Mouse (Mus musculus) G1E (cell line): ENCODE measurements around the gene Pcbp3. TPM values are rescaled to one million over a fixed set of nuclear protein-coding genes. Genes with fewer than 3 reads are reported as not detected.
"Not testable (repeated sequence)": the region's sequence is repeated elsewhere in the genome, so short reads cannot be mapped to it uniquely, and the experiment has no call there.

ENCODE experiments used
- ATAC-seq: 2 replicates; pipeline ENCODE4 v1.8.0; 2016; ENCODE audit warnings: mild to moderate bottlenecking; ENCODE audit not compliant: insufficient number of reproducible peaks, poor library complexity, low FRiP score, severe bottlenecking; ENCODE audit errors: extremely low read depth
- DNase-seq: peaks from one replicate; pipeline ENCODE4 v3.0.0; 2012; ENCODE audit warnings: low spot score
- H3K27me3 ChIP-seq: 2 replicates; pipeline ENCODE4 v1.6.1; 2012; ENCODE audit warnings: mild to moderate bottlenecking, low read length, inconsistent platforms; ENCODE audit not compliant: insufficient read depth
- H3K36me3 ChIP-seq: replicated peaks from 2 replicates; pipeline ENCODE3; 2012; ENCODE audit warnings: mild to moderate bottlenecking, inconsistent platforms
- H3K4me1 ChIP-seq: 2 replicates; pipeline ENCODE4 v1.6.1; 2012; ENCODE audit warnings: low read depth, low read length, inconsistent platforms, mixed read lengths; ENCODE audit not compliant: insufficient read depth
- H3K4me3 ChIP-seq: 2 replicates; pipeline ENCODE4 v1.5.1; 2012; ENCODE audit warnings: low read depth, mild to moderate bottlenecking, inconsistent platforms, low read length, moderate library complexity, mixed read lengths
- H3K9me3 ChIP-seq: replicated peaks from 2 replicates; pipeline ENCODE4 v1.6.1; 2012; ENCODE audit warnings: inconsistent platforms
- CTCF ChIP-seq: IDR thresholded peaks from 2 replicates; pipeline ENCODE4 v1.5.1; 2012; ENCODE audit warnings: low read depth, low read length, inconsistent platforms, mixed read lengths
- GATA1 ChIP-seq: IDR thresholded peaks from 2 replicates; pipeline ENCODE4 v1.6.1; 2012; ENCODE audit warnings: borderline replicate concordance, low read length, inconsistent platforms, mixed read lengths
- GATA2 ChIP-seq: IDR thresholded peaks from 2 replicates; pipeline ENCODE4 v1.6.1; 2012; ENCODE audit warnings: low read depth, low read length, inconsistent platforms, borderline replicate concordance
- POLR2AphosphoS5 ChIP-seq: IDR thresholded peaks from 2 replicates; pipeline ENCODE4 v1.6.1; 2012; ENCODE audit warnings: low read depth, low read length, inconsistent platforms; ENCODE audit not compliant: insufficient replicate concordance
- TAL1 ChIP-seq: conservative IDR thresholded peaks from 2 replicates; pipeline ENCODE4 v1.6.1; 2012; ENCODE audit warnings: low read depth, low read length, inconsistent platforms, mixed read lengths
- polyA plus RNA-seq: library from polyadenylated mRNA; stranded (reverse); fragments of >175 nt; gene quantifications from 2 replicates; pipeline ENCODE4 v1.2.3, GENCODE M21; 2012
- total RNA-seq, 2 experiments: library from RNA; stranded (forward) in 1 of 2; stranded (reverse) in 1 of 2; fragments of 200-1000 nt in 1 of 2; fragments of >200 nt in 1 of 2; fragmentation: Nextera tagmentation in 1 of 2; gene quantifications; 2 replicates each; pipeline ENCODE4 v1.2.3; 2014 to 2017

The Pcbp3 gene
- total and polyA plus RNA-seq, 3 experiments: not detected

DNA sequence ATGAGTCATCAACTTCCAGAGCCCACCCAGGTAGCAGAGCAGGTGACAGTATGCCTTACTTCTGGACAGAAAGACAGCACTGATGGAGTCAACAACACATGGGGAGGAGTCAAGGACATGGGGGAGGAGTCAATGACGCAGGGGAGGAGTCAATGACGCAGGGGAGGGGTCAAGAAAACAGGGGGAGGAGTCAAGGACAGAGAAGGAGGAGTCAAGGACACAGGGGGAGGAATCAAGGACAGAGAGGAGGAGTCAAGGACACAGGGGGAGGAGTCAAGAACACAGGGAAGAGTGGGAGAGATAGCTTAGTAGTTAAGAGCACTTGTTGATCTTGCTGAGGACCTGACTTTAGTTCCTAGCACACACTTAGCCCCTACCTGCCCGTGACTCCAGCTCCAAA lies 30.8 kb upstream of the Pcbp3 start:
- no peak for TF ChIP-seq POLR2AphosphoS5
- TF ChIP-seq GATA2: no peak
- TF ChIP-seq TAL1: no peak
- TF ChIP-seq CTCF: no peak
- no peak for TF ChIP-seq GATA1
- no peaks in the 10 kb centered on the region for H3K27me3 ChIP-seq
- ATAC-seq (no peak), DNase-seq (no peak)
- H3K36me3 ChIP-seq: no peaks in the 10 kb centered on the region
- no peaks in the 10 kb centered on the region for H3K4me1 ChIP-seq
- no peak overlapping the region for H3K4me3 ChIP-seq
- H3K9me3 ChIP-seq: no peaks in the 10 kb centered on the region

DNA sequence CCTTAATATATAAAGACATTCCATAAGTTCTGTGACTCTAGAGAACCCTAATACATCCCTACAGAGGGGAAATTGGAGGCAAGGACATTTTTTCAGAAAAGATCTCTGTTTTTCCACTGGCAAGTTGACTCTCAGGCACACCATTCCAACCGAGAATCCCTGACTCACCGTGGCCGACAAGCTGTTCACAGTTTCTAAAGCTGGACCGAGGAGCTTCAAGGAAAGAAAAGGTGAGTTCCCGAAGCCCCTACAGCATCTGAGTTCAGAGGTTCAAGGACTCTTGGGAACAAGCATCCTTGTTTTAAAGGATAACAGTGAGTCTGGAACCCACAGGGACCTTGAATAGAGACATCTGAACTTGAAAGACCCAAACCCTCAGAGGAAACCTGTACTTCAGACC lies 26.9 kb upstream of the Pcbp3 start:
- no peaks in the 10 kb centered on the region for H3K9me3 ChIP-seq
- H3K4me1 ChIP-seq: no peaks in the 10 kb centered on the region
- no peaks in the 10 kb centered on the region for H3K36me3 ChIP-seq
- H3K27me3 ChIP-seq: peaks cover 6% of the 10 kb centered on the region
- ATAC-seq (no peak), DNase-seq (no peak)
- TF ChIP-seq GATA2 (no peak), POLR2AphosphoS5 (no peak), CTCF (no peak), GATA1 (no peak), TAL1 (no peak)
- no peak overlapping the region for H3K4me3 ChIP-seq

DNA sequence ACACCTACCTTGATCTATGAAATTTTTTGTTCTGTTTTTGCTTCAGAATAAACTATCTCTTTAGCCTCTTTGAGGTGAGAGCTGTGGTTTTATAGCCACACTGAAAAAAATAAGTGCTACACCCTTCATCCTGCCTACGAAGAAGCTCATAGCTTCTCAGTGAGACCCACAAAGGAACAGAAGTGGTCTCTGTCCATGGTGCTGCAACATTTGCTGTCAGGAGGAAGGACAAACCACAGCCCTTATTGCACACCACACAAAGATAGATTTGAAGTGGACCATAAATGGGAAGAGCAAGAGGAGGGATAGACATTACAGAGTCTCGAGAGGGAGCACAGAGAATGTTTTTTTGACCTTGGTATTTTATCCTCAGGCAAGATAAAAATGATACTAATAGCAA lies 16.4 kb upstream of the Pcbp3 start:
- Histone ChIP-seq H3K36me3 (no peaks in the 10 kb centered on the region), H3K27me3 (no peaks in the 10 kb centered on the region), H3K4me1 (no peaks in the 10 kb centered on the region), H3K4me3 (no peak overlapping the region), H3K9me3 (peaks cover 5% of the 10 kb centered on the region; the same call in 1 of the 2 replicates)
- TF ChIP-seq GATA2 (no peak), CTCF (no peak), GATA1 (no peak), POLR2AphosphoS5 (no peak), TAL1 (no peak)
- DNase-seq (no peak), ATAC-seq (no peak)

DNA sequence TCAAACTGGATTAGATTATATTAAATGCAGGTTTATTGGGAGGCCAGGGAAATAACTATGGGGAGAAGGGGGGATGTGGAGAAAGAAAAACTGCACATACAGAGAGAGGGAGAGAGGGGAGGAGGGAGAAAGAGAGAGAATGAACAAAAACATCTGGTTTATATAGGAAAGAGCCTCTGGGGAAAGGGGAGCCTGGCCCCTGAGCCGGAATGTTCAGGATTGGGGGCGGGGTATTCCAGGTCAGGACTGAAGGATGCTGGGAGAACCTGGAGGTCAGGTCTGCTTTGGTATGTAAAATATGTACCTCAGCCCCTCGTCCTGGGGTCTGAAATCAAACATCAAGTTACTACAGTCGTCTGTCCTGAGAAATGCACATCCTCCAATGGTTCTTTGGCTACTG lies 15.0 kb upstream of the Pcbp3 start:
- TF ChIP-seq CTCF (no peak), GATA2 (no peak)
- Histone ChIP-seq H3K4me1 (no peaks in the 10 kb centered on the region), H3K9me3 (no peaks in the 10 kb centered on the region), H3K27me3 (no peaks in the 10 kb centered on the region), H3K4me3 (no peak overlapping the region), H3K36me3 (no peaks in the 10 kb centered on the region)
- ATAC-seq: no peak
- DNase-seq: no peak

DNA sequence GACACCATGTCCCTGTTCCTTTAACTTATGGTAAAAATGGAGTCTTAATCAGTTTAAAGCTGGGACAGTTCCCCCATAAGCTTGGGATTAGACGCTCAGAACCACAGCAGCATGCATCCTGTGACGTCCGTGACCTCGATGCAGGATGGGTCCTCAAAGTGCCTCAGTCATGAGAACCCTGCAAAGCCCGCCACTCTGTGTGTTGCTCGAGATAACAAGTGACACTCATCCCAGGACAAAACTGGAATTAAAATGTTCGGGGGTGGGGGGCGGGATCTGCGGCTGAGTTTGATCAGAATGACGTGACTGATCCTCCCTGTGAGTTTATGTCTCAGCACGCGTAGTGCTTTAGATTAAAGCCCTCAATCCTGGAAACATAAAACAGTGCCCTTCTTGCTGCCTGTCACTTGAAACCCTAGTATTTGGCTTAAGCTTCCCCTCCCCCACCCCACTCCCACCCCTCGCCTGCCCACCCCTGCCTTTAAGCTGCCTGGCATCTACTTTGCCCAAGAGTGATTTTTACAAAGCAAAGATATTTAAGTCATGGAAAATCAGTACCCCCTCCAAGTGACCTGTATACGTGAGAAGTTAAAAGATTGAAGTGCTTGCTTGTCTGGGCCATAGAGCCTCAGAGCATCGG lies 12.2 kb upstream of the Pcbp3 start:
- DNase-seq (no peak), ATAC-seq (no peak)
- Histone ChIP-seq H3K9me3 (no peaks in the 10 kb centered on the region), H3K27me3 (no peaks in the 10 kb centered on the region), H3K4me3 (no peak overlapping the region), H3K36me3 (no peaks in the 10 kb centered on the region), H3K4me1 (no peaks in the 10 kb centered on the region)
- TF ChIP-seq CTCF (no peak), TAL1 (no peak), GATA1 (no peak), POLR2AphosphoS5 (no peak), GATA2 (no peak)

DNA sequence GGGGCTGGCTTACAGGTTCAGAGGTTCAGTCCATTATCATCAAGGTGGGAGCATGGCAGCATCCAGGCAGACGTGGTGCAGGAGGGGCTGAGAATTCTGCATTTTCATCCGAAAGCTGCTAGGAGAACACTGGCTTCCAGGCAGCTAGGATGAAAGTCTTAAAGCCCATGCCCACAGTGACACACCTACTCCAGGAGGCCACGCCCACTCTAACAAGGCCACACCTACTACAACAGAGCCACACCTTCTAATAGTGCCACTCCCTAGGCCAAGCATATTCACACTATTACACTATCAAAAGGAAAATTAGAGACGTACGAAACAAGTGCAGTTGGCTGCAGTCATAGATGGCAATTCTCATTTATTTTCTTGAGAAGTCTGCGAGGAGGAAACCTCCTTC lies 10.6 kb upstream of the Pcbp3 start:
- DNase-seq, H3K4me1 ChIP-seq, H3K9me3 ChIP-seq, H3K27me3 ChIP-seq, H3K36me3 ChIP-seq, H3K4me3 ChIP-seq, ATAC-seq: not testable (repeated sequence)

DNA sequence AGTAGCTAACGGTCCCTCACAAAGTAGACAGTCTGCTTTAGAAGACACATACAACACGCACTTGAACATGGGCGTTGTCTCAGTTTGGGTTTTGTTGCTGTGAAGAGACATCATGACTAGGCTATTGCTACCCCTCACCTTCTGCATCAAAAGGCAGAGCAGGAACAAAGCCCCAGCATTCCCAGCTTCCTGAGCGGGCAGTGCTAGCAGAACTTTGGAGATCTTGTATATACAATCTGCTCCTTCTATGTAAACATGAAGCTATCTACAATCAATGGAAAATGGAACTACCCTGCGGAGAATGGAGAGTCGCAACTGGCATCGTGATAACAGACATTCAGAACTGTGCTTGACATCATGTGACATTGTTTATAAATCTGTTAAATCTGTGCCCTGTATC lies 9.3 kb upstream of the Pcbp3 start:
- Histone ChIP-seq H3K4me1 (no peaks in the 10 kb centered on the region), H3K9me3 (no peaks in the 10 kb centered on the region), H3K27me3 (no peaks in the 10 kb centered on the region), H3K36me3 (no peaks in the 10 kb centered on the region), H3K4me3 (no peak overlapping the region)
- ATAC-seq (no peak), DNase-seq (no peak)
- no peak for TF ChIP-seq POLR2AphosphoS5
- no peak for TF ChIP-seq GATA2
